Mouse (Mus musculus) testis, adult 2 months (tissue): ENCODE results near the gene Prim2. TPM values are rescaled to one million over a fixed set of nuclear protein-coding genes. Genes with fewer than 3 reads are reported as not detected.
A peak's percentile ranks its signal among the peaks of the same experiment; 100 is the strongest.

ENCODE experiments used
- H3K27ac ChIP-seq: fragments of 200-500 bp; 2 replicates; pipeline ENCODE4 v1.5.1; 2012; ENCODE audit warnings: low read depth, low read length; ENCODE audit not compliant: control insufficient read depth, insufficient read depth
- H3K27me3 ChIP-seq: fragments of 200-500 bp; 2 replicates; pipeline ENCODE4 v1.6.1; 2012; ENCODE audit warnings: mild to moderate bottlenecking, low read length, moderate library complexity; ENCODE audit not compliant: control insufficient read depth, insufficient read depth
- H3K36me3 ChIP-seq: fragments of 200-500 bp; 2 replicates; pipeline ENCODE4 v1.6.1; 2012; ENCODE audit warnings: mild to moderate bottlenecking, low read length; ENCODE audit not compliant: control insufficient read depth, insufficient read depth
- H3K4me1 ChIP-seq: fragments of 200-500 bp; 2 replicates; pipeline ENCODE4 v1.6.1; 2012; ENCODE audit warnings: low read length; ENCODE audit not compliant: control insufficient read depth, insufficient read depth
- H3K4me3 ChIP-seq: fragments of 200-500 bp; 2 replicates; pipeline ENCODE4 v1.5.1; 2012; ENCODE audit warnings: low read depth, mild to moderate bottlenecking, low read length, moderate library complexity, mixed read lengths; ENCODE audit not compliant: control insufficient read depth
- CTCF ChIP-seq: fragments of 200-500 bp; IDR thresholded peaks from 2 replicates; pipeline ENCODE4 v1.5.1; 2012; ENCODE audit warnings: low read depth, mild to moderate bottlenecking, inconsistent platforms, low read length, moderate library complexity; ENCODE audit not compliant: control insufficient read depth, insufficient read depth, insufficient replicate concordance
- POLR2A ChIP-seq: fragments of 200-500 bp; IDR thresholded peaks from 2 replicates; pipeline ENCODE4 v1.6.1; 2012; ENCODE audit warnings: low read depth, mild to moderate bottlenecking, inconsistent platforms, low read length, moderate library complexity; ENCODE audit not compliant: control insufficient read depth
- polyA plus RNA-seq: library from polyadenylated mRNA; depleted of rRNA; stranded (reverse); fragments of >200 nt; gene quantifications from 2 replicates; pipeline ENCODE4 v1.2.3, GENCODE M21; 2012; rRNA removed

Prim2 gene
- polyA plus RNA-seq = 14.7 and 17.0 TPM in 2 replicates

- Histone ChIP-seq H3K36me3 (no peaks in the 10 kb centered on the region), H3K4me1 (no peaks in the 10 kb centered on the region; the same call in none of the 2 replicates), H3K27me3 (no peaks in the 10 kb centered on the region), H3K27ac (peak within 1 kb of the TSS; percentile 51), H3K4me3 (peak within 1 kb of the TSS; percentile 86)
- TF ChIP-seq CTCF = no peak
- TF ChIP-seq POLR2A = peak; percentile 82
These were observed at the start of gene Prim2 for GRCm38 (mm10) chr1:33669708-33670141. Gene Prim2 (minus strand): TSS chr1:33669795.

GRCm38 (mm10) chr1:33717636-33718035 lies 48.0 kb upstream of the Prim2 start:
- Histone ChIP-seq H3K36me3 (no peaks in the 10 kb centered on the region), H3K27me3 (no peaks in the 10 kb centered on the region), H3K4me1 (peaks cover 6% of the 10 kb centered on the region), H3K4me3 (no peak overlapping the region), H3K27ac (no peak overlapping the region)
- no peak for TF ChIP-seq POLR2A
- no peak for TF ChIP-seq CTCF

- Histone ChIP-seq H3K4me1 (peaks cover 5% of the 10 kb centered on the region; the same call in 1 of the 2 replicates), H3K27ac (no peak overlapping the region), H3K4me3 (no peak overlapping the region; the same call in 1 of the 2 replicates), H3K36me3 (no peaks in the 10 kb centered on the region), H3K27me3 (no peaks in the 10 kb centered on the region)
- TF ChIP-seq POLR2A (no peak), CTCF (no peak)
These were observed 45.2 kb upstream of the Prim2 start for GRCm38 (mm10) chr1:33714796-33715195.

GRCm38 (mm10) chr1:33712026-33712425 lies 42.4 kb upstream of the Prim2 start:
- no peak for TF ChIP-seq POLR2A
- TF ChIP-seq CTCF = no peak
- H3K4me1 ChIP-seq = peaks cover 5% of the 10 kb centered on the region; the same call in 1 of the 2 replicates
- no peak overlapping the region for H3K27ac ChIP-seq

GRCm38 (mm10) chr1:33709615-33710014 lies 40.0 kb upstream of the Prim2 start:
- TF ChIP-seq POLR2A (no peak), CTCF (no peak)
- H3K4me1 ChIP-seq = 0 out of 2 replicates have a peak, but pooled peaks cover 2% of the 10 kb centered on the region
- no peaks in the 10 kb centered on the region for H3K27me3 ChIP-seq
- H3K4me3 ChIP-seq = no peak overlapping the region
- H3K27ac ChIP-seq = no peak overlapping the region
- no peaks in the 10 kb centered on the region for H3K36me3 ChIP-seq

More at GRCm38 (mm10) chr1:33712026-33712425, 42.4 kb upstream of the Prim2 start:
- no peaks in the 10 kb centered on the region for H3K36me3 ChIP-seq
- no peaks in the 10 kb centered on the region for H3K27me3 ChIP-seq
- no peak overlapping the region for H3K4me3 ChIP-seq

- Histone ChIP-seq H3K4me3 (no peak overlapping the region), H3K4me1 (no peaks in the 10 kb centered on the region), H3K27me3 (no peaks in the 10 kb centered on the region), H3K36me3 (no peaks in the 10 kb centered on the region), H3K27ac (no peak overlapping the region)
- no peak for TF ChIP-seq CTCF
- TF ChIP-seq POLR2A = no peak
These were observed 31.6 kb upstream of the Prim2 start for GRCm38 (mm10) chr1:33701244-33701643.

GRCm38 (mm10) chr1:33696016-33696415 lies 26.4 kb upstream of the Prim2 start:
- Histone ChIP-seq H3K4me1 (no peaks in the 10 kb centered on the region), H3K27me3 (no peaks in the 10 kb centered on the region), H3K4me3 (no peak overlapping the region), H3K27ac (no peak overlapping the region), H3K36me3 (no peaks in the 10 kb centered on the region)
- TF ChIP-seq CTCF = no peak
- TF ChIP-seq POLR2A = no peak

GRCm38 (mm10) chr1:33693893-33694292 lies 24.3 kb upstream of the Prim2 start:
- H3K4me1 ChIP-seq = no peaks in the 10 kb centered on the region
- H3K36me3 ChIP-seq = no peaks in the 10 kb centered on the region
- H3K27me3 ChIP-seq = no peaks in the 10 kb centered on the region
- no peak overlapping the region for H3K4me3 ChIP-seq
- TF ChIP-seq CTCF (no peak), POLR2A (no peak)
- no peak overlapping the region for H3K27ac ChIP-seq

- no peaks in the 10 kb centered on the region for H3K27me3 ChIP-seq
- no peak overlapping the region for H3K27ac ChIP-seq
- TF ChIP-seq POLR2A (no peak), CTCF (no peak)
- no peaks in the 10 kb centered on the region for H3K4me1 ChIP-seq
- H3K36me3 ChIP-seq = no peaks in the 10 kb centered on the region
- H3K4me3 ChIP-seq = no peak overlapping the region
These were observed 20.5 kb upstream of the Prim2 start for GRCm38 (mm10) chr1:33690087-33690448.
